Mouse (Mus musculus) midbrain, embryonic 11.5 days (tissue): ENCODE measurements at regions not wholly inside any gene's neighbourhood (a gene's known extent, or its start where the extent isn't known, plus 50 kb on each side); places are given as distances from the start of the nearest gene placed in this dataset.
A peak's percentile ranks its signal among the peaks of the same experiment; 100 is the strongest.

Experiments used
- ATAC-seq: fragments of 200-750 bp; cut with Nextera tagmentation; 2 replicates; pipeline ENCODE4 v1.8.0; 2017; ENCODE audit warnings: moderate TSS enrichment, moderate library complexity; ENCODE audit not compliant: low FRiP score
- DNase-seq: peaks from one replicate; pipeline ENCODE4 v3.0.0; 2015; ENCODE audit warnings: low spot score; ENCODE audit errors: missing footprints
- H3K27ac ChIP-seq: fragments of 300-500 bp; sonication (generic); 2 replicates; pipeline ENCODE4 v1.5.1; 2014; ENCODE audit warnings: low read depth, low read length
- H3K27me3 ChIP-seq: fragments of 300-500 bp; sonication (generic); 2 replicates; pipeline ENCODE4 v1.6.1; 2014; ENCODE audit warnings: mild to moderate bottlenecking, low read length, moderate library complexity, mixed read lengths; ENCODE audit not compliant: control insufficient read depth, insufficient read depth
- H3K36me3 ChIP-seq: fragments of 300-500 bp; sonication (generic); 2 replicates; pipeline ENCODE4 v1.6.1; 2014; ENCODE audit warnings: mild to moderate bottlenecking, low read length, moderate library complexity, mixed read lengths; ENCODE audit not compliant: control insufficient read depth, insufficient read depth
- H3K4me1 ChIP-seq: fragments of 300-500 bp; sonication (generic); 2 replicates; pipeline ENCODE4 v1.6.1; 2014; ENCODE audit warnings: low read length; ENCODE audit not compliant: control insufficient read depth, insufficient read depth
- H3K4me2 ChIP-seq: fragments of 300-500 bp; sonication (generic); 2 replicates; pipeline ENCODE4 v1.6.1; 2014; ENCODE audit warnings: mild to moderate bottlenecking, moderate library complexity
- H3K4me3 ChIP-seq: fragments of 300-500 bp; sonication (generic); 2 replicates; pipeline ENCODE4 v1.5.1; 2014; ENCODE audit warnings: low read depth, low read length
- H3K9ac ChIP-seq: fragments of 300-500 bp; sonication (generic); 2 replicates; pipeline ENCODE4 v1.6.1; 2014; ENCODE audit warnings: low read length
- H3K9me3 ChIP-seq: fragments of 300-500 bp; sonication (generic); 2 replicates; pipeline ENCODE4 v1.6.1; 2016; ENCODE audit warnings: low read length; ENCODE audit not compliant: control insufficient read depth
- WGBS: fragments of 180-500 bp; shearing (Covaris S2); extraction: QIAGEN DNeasy Blood & Tissue Kit; methylation state at CpG from one replicate; pipeline ENCODE4 v1.1.7; 2014; 5-methylcytosine and 5-hydroxymethylcytosine counted together

DNA sequence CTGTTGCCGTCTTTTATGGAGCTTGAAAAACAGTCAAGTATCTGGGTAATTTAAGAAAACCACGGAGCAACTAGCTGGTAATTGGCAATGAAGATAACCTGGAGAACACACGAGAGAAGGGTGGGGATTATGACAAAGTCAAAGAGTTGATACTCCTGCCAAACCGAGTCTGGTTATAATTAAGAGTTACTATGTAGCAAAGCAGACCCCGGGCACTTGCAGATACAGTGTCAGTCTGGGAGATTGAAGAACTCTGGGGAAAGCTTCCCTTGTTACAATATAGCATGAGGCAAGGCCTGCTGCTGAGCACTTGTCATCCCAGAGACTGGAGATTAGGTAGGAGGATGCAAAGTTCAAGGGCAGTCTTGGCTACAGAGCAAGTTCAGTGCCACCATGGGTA, 116.5 kb downstream of the Edn3 start:
- WGBS: 71% methylated on average over 5 of the region's 5 CpGs
- no peaks in the 10 kb centered on the region for H3K9me3 ChIP-seq
- no peak for ATAC-seq

GRCm38 (mm10) chr2:174878979-174879378, 118.6 kb downstream of the Edn3 start:
- no peak for DNase-seq
- Histone ChIP-seq H3K9ac (no peak overlapping the region), H3K27ac (no peak overlapping the region), H3K36me3 (no peaks in the 10 kb centered on the region), H3K4me2 (no peak overlapping the region), H3K4me3 (no peak overlapping the region), H3K27me3 (no peaks in the 10 kb centered on the region), H3K9me3 (no peaks in the 10 kb centered on the region), H3K4me1 (no peaks in the 10 kb centered on the region)
- 74% methylated on average over 4 of the region's 4 CpGs for WGBS
- ATAC-seq: no peak

More for the DNA sequence above, 116.5 kb downstream of the Edn3 start:
- Histone ChIP-seq H3K4me2 (no peak overlapping the region), H3K27me3 (no peaks in the 10 kb centered on the region), H3K9ac (no peak overlapping the region), H3K4me3 (no peak overlapping the region), H3K4me1 (no peaks in the 10 kb centered on the region), H3K36me3 (no peaks in the 10 kb centered on the region), H3K27ac (no peak overlapping the region)
- peak; percentile 62 for DNase-seq

GRCm38 (mm10) chr2:174880659-174881058, 120.2 kb downstream of the Edn3 start:
- Histone ChIP-seq H3K27me3 (no peaks in the 10 kb centered on the region), H3K9ac (no peak overlapping the region), H3K9me3 (no peaks in the 10 kb centered on the region), H3K4me1 (no peaks in the 10 kb centered on the region), H3K27ac (no peak overlapping the region), H3K36me3 (no peaks in the 10 kb centered on the region), H3K4me2 (no peak overlapping the region), H3K4me3 (no peak overlapping the region)
- ATAC-seq: no peak
- WGBS: 92% methylated on average over 13 of the region's 13 CpGs
- DNase-seq: no peak

- H3K36me3 ChIP-seq: no peaks in the 10 kb centered on the region
- no peak overlapping the region for H3K4me3 ChIP-seq
- no peak for ATAC-seq
- no peaks in the 10 kb centered on the region for H3K9me3 ChIP-seq
- no peak overlapping the region for H3K9ac ChIP-seq
- H3K27ac ChIP-seq: no peak overlapping the region
- no peaks in the 10 kb centered on the region for H3K4me1 ChIP-seq
- H3K27me3 ChIP-seq: no peaks in the 10 kb centered on the region
- H3K4me2 ChIP-seq: no peak overlapping the region
- DNase-seq: peak; percentile 79
- 82% methylated on average over 19 of the region's 19 CpGs for WGBS
Observed at GRCm38 (mm10) chr2:174884232-174885225, 124.1 kb downstream of the Edn3 start.

GRCm38 (mm10) chr2:174892658-174893057, 117.4 kb upstream of the Gm14444 start:
- 78% methylated on average over 7 of the region's 7 CpGs for WGBS
- no peaks in the 10 kb centered on the region for H3K4me1 ChIP-seq
- no peaks in the 10 kb centered on the region for H3K9me3 ChIP-seq
- H3K36me3 ChIP-seq: no peaks in the 10 kb centered on the region
- no peak overlapping the region for H3K4me3 ChIP-seq
- H3K9ac ChIP-seq: no peak overlapping the region
- no peak for ATAC-seq
- no peak for DNase-seq
- no peak overlapping the region for H3K4me2 ChIP-seq
- H3K27ac ChIP-seq: no peak overlapping the region
- H3K27me3 ChIP-seq: no peaks in the 10 kb centered on the region

DNA sequence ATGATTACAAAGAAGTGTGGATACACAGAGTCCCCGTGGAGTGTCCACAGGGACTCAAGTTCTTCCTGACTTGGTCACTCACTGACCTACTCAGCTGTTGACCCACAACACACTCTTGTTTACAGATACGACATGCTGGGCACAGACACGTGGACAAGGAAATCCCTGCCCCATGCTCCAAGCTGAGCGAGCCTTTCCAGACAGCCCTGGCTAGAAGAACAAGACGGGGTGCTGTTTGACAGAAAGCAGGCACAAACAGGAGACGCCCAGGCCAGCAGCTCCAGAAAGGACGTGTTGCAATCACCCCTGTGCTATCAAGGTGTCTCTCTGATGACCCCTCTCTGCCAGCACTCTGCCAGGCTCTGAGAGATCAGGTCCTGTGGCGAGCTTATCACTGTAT, 112.6 kb upstream of the Gm14444 start:
- H3K27me3 ChIP-seq: no peaks in the 10 kb centered on the region
- H3K36me3 ChIP-seq: no peaks in the 10 kb centered on the region
- H3K9ac ChIP-seq: no peak overlapping the region
- ATAC-seq (no peak), DNase-seq (no peak)
- H3K9me3 ChIP-seq: no peaks in the 10 kb centered on the region
- no peak overlapping the region for H3K27ac ChIP-seq
- no peaks in the 10 kb centered on the region for H3K4me1 ChIP-seq
- WGBS: 75% methylated on average over 8 of the region's 8 CpGs
- H3K4me2 ChIP-seq: no peak overlapping the region
- H3K4me3 ChIP-seq: no peak overlapping the region

- ATAC-seq (peak; percentile 28; the same call in 1 of the 2 replicates), DNase-seq (no peak)
- no peaks in the 10 kb centered on the region for H3K27me3 ChIP-seq
- no peaks in the 10 kb centered on the region for H3K9me3 ChIP-seq
- no peaks in the 10 kb centered on the region for H3K4me1 ChIP-seq
- WGBS: 88% methylated on average over 5 of the region's 5 CpGs
- no peak overlapping the region for H3K27ac ChIP-seq
- no peak overlapping the region for H3K4me3 ChIP-seq
- no peaks in the 10 kb centered on the region for H3K36me3 ChIP-seq
- no peak overlapping the region for H3K4me2 ChIP-seq
- H3K9ac ChIP-seq: no peak overlapping the region
Observed at GRCm38 (mm10) chr2:174899940-174900670, 109.9 kb upstream of the Gm14444 start.

GRCm38 (mm10) chr2:174900671-174900991, 109.4 kb upstream of the Gm14444 start:
- no peaks in the 10 kb centered on the region for H3K36me3 ChIP-seq
- peak; percentile 49; the same call in 1 of the 2 replicates for ATAC-seq
- no peaks in the 10 kb centered on the region for H3K4me1 ChIP-seq
- no peaks in the 10 kb centered on the region for H3K9me3 ChIP-seq
- H3K27ac ChIP-seq: no peak overlapping the region
- H3K4me3 ChIP-seq: no peak overlapping the region
- peak; percentile 88 for DNase-seq
- no peak overlapping the region for H3K9ac ChIP-seq
- H3K4me2 ChIP-seq: no peak overlapping the region
- no peaks in the 10 kb centered on the region for H3K27me3 ChIP-seq

GRCm38 (mm10) chr2:174901801-174902200, 108.2 kb upstream of the Gm14444 start:
- WGBS: 89% methylated on average over 16 of the region's 16 CpGs
- no peak overlapping the region for H3K27ac ChIP-seq

More at GRCm38 (mm10) chr2:174901801-174902200, 108.2 kb upstream of the Gm14444 start:
- Histone ChIP-seq H3K4me1 (no peaks in the 10 kb centered on the region), H3K9ac (no peak overlapping the region), H3K9me3 (no peaks in the 10 kb centered on the region), H3K4me2 (no peak overlapping the region), H3K4me3 (no peak overlapping the region), H3K27me3 (no peaks in the 10 kb centered on the region), H3K36me3 (no peaks in the 10 kb centered on the region)
- DNase-seq (no peak), ATAC-seq (no peak)
